Mouse (Mus musculus) liver, embryonic 18 days (tissue): ENCODE results near the gene Ung. TPM values are rescaled to one million over a fixed set of nuclear protein-coding genes. Genes with fewer than 3 reads are reported as not detected.

Experiments used
- polyA plus RNA-seq: library from polyadenylated mRNA; depleted of rRNA; stranded (reverse); fragments of >200 nt; gene quantifications from 2 replicates; pipeline ENCODE4 v1.2.3, GENCODE M21; 2012; rRNA removed

Ung gene
- polyA plus RNA-seq = 7.1 and 8.7 TPM in 2 replicates

GRCm38 (mm10) chr5:114130211-114130605, at the start of gene Ung:
Gene Ung (plus strand): TSS chr5:114130386.

GRCm38 (mm10) chr5:114091057-114091807, 39.0 kb upstream of the Ung start, which contains the start of gene Svop:
Gene Svop (minus strand): TSS chr5:114091570.

DNA sequence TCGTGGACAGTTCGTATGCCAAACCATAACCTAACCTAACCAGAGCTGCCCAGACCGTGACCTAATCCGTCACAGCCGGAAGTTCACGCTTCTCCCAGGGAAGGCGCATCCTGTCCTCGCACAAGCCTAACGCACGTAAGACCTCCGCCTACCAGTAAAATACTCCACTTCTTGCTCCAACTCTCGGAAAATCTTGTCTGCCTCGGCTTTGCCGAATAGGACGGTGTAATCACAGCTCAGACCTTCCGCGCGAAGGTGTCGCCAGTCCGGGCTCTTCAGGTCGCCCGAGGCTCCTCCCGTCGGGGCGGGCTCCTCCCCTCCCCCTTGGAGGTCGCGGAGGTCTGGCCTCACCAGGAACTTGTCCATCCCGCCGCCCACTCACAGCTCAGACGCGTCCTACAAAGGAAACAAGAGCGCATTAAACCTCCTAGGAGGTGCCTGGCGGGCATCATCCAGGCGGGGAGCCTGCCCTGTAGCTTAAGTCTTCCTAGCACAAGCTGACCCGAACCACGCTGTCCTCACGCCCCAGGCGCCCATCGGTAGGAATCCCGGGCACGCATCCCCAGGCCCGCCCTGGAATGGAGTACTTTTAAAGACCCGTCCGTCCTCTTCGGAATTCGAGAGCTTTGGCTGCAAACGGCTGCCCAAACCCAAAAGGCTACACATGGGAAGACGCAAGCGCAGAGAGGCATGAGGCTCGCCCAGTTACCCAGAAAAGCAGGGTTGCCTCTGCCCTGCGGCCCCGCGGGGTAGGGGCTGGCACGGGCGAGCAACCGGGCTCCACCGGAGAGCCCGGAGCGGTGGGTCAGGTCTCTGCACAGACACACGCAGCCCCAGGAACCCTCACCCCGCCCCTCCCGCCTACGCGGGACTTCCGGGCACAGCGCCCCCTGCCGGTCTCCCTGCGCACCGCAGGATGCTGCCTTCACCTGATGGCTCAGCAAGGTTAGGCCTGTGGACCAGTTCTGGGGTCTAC, 2.5 kb upstream of the Ung start, which contains the start of gene Alkbh2:
Gene Alkbh2 (minus strand): TSS at position 845 of the 976 bp plus-strand sequence.

DNA sequence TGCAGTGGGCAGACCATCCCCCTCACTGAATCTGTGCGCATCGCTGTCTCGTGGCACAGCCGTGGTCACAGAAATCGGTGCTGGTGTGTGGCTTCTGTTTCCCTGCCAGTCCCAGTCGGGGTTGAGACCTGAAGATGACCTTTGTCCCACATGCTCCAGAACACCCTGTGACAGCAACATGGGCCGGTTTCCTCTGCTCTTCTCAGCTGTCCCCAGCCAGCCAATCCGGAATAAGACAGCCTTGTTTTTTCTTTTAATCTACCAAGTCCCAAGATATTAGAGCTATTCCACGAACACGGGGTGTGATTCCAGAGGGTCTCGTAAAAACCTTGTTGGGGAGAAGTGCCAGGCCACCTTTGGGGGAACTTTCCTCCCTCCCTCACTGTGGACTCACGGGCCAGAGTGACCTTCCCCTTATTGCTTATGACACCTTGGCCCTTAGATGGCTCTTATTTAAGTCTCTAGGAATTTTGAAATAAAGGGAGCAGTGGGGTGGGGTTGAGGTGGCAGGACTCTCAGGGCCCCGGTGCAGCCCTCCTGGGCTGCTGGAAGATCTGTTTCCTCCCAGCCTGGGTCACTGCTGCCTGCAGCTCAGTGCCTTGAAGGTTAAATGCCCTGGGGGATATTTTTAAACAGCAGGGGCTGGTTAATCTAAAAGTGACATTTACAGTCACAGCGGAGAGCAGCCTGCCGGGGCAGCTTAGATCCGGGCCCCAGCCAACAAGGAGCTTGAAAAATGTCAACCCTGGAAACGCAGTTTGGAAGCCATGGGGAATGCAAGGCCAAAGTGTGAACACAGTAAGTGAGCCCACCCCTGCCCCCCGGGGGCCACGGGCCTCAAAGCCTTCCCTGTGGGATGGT, 16.1 kb downstream of the Ung start, which contains the start of gene Acacb:
Gene Acacb (plus strand): TSS at position 508 of the 861 bp plus-strand sequence.

Other genes with a start within 250 kb of the Ung start
- 25.0 and 27.4 TPM in 2 replicates for gene Coro1c, start 221.6 kb upstream of the Ung start, polyA plus RNA-seq
- 2.8 and 3.1 TPM in 2 replicates for gene Ssh1, start 136.5 kb upstream of the Ung start, polyA plus RNA-seq
- gene Dao, start 126.7 kb upstream of the Ung start, polyA plus RNA-seq = 0.05 TPM in 1 of 2 replicates, not detected in the other
- 5.8 and 6.5 TPM in 2 replicates for gene Usp30, start 64.9 kb upstream of the Ung start, polyA plus RNA-seq
- gene Svop, start 38.8 kb upstream of the Ung start, polyA plus RNA-seq = 0.02 TPM in 2 replicates
- gene Alkbh2, start 2.2 kb upstream of the Ung start, polyA plus RNA-seq = 6.4 TPM in 2 replicates
- 7.0 and 9.6 TPM in 2 replicates for gene Acacb, start 16.1 kb downstream of the Ung start, polyA plus RNA-seq
- gene Foxn4, start 143.4 kb downstream of the Ung start, polyA plus RNA-seq = not detected in 2 replicates
- gene Myo1h, start 158.8 kb downstream of the Ung start, polyA plus RNA-seq = 1.0 and 1.4 TPM in 2 replicates